Mouse (Mus musculus): ENCODE results near the gene Cmtm5. TPM values are rescaled to one million over a fixed set of nuclear protein-coding genes. Genes with fewer than 3 reads are reported as not detected.
"Not testable (repeated sequence)": the region's sequence is repeated elsewhere in the genome, so short reads cannot be mapped to it uniquely, and the experiment has no call there.

The Cmtm5 gene
- polyA plus RNA-seq, 1 experiment: not detected

DNA sequence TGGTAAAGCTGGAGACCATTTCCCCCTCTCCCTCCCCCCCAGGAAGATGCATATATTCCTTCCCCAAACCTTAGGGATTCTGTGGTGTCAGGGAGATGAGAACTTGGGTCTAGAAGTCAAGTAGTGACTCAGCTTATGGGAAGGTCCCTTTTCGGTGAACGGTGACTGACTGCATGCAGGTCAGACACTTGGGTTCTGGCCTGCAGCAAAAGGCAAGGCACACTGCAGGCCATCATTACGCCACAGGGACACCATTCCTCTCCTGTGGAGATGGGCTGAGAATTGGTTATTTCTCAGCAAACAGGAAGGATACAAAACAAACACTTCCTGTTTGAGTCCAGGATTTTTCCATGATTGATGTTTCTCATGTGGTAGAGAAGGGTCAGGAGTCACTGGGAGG lies 23.1 kb downstream of the Cmtm5 start:
- Histone ChIP-seq H3K79me2 (ENCODE audit: control insufficient read depth, insufficient read depth) (no peaks in the 10 kb centered on the region), H3ac (ENCODE audit: control insufficient read depth, insufficient read length) (no peak overlapping the region), H3K36me3 (ENCODE audit: control insufficient read depth, insufficient read depth) (no peaks in the 10 kb centered on the region), H3K4me3 (no peak overlapping the region), H3K4me2 (ENCODE audit: low read depth) (no peak overlapping the region), H3K27me3 (ENCODE audit: control insufficient read depth, insufficient read depth, insufficient read length) (peaks cover 48% of the 10 kb centered on the region)
- TF ChIP-seq MAX (IDR thresholded peaks at IDR 0.05; ENCODE audit: low read depth) (no peak), REST (IDR thresholded peaks at IDR 0.05; ENCODE audit: insufficient read depth, insufficient read length) (no peak), SRF (IDR thresholded peaks at IDR 0.05; ENCODE audit: control insufficient read depth, insufficient read length, low read depth) (no peak)

DNA sequence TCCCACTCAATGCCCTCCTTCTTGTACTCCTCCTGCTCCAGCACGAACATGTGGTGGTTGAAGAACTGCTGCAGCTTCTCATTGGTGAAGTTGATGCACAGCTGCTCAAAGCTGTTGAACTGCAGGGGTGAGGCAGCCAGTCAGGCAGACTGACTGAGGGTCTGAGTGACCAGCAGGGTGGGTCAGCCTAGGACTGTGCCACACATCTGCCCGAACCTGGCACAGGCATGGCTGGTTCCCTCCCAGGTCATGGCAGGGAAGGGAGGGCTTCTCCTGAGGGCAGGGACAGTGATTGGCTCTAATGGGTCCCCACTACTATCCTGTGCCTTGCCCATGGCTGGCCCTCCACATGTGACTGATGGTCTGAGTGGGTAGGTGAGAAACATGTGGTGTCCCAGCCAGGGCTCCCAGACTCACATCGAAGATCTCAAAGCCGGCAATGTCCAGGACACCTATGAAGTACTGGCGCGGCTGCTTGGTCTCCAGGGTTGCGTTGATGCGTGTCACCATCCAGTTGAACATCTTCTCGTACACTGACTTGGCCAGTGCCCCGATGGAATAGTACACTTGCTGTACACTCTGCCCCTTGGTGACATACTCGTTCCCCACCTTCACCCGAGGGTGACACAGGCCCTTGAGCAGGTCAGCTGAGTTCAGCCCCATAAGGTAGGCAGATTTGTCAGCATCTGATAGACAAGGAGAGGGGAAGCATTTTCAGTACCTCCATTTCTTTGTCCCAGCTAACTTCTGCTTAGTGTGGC lies 24.0 kb downstream of the Cmtm5 start:
- not testable (repeated sequence) for H3ac ChIP-seq (ENCODE audit: control insufficient read depth, insufficient read length); H3K4me2 ChIP-seq (ENCODE audit: low read depth); H3K4me3 ChIP-seq; H3K36me3 ChIP-seq (ENCODE audit: control insufficient read depth, insufficient read depth); H3K79me2 ChIP-seq (ENCODE audit: control insufficient read depth, insufficient read depth)
- peaks cover 50% of the 10 kb centered on the region for H3K27me3 ChIP-seq (ENCODE audit: control insufficient read depth, insufficient read depth, insufficient read length)

DNA sequence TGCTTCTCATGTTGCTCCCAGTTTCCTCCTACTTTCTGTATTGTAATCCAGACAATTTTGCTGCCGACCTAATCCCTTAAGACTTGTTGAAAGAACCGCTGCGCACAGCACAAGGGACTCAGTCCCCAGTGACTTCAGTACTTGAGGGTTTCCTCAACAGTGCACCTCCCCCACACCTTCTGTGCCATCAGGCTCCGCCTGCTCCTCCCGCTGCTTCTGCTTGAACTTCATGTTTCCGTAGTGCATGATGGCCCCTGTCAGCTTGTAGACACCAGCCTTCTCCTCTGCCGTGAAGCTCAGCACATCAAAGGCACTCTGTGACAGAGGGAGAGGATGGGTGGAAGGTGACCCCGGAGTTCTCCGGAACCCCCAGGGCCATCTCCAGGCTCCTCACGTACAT lies 24.7 kb downstream of the Cmtm5 start:
- no peak overlapping the region for H3ac ChIP-seq (ENCODE audit: control insufficient read depth, insufficient read length)
- no peaks in the 10 kb centered on the region for H3K36me3 ChIP-seq (ENCODE audit: control insufficient read depth, insufficient read depth)
- peaks cover 52% of the 10 kb centered on the region for H3K27me3 ChIP-seq (ENCODE audit: control insufficient read depth, insufficient read depth, insufficient read length)
- no peak overlapping the region for H3K4me3 ChIP-seq
- H3K79me2 ChIP-seq (ENCODE audit: control insufficient read depth, insufficient read depth): no peaks in the 10 kb centered on the region
- TF ChIP-seq POLR2A (IDR thresholded peaks at IDR 0.05; ENCODE audit: insufficient read length, low read depth): no peak
- TF ChIP-seq SRF (IDR thresholded peaks at IDR 0.05; ENCODE audit: control insufficient read depth, insufficient read length, low read depth): no peak
- no peak overlapping the region for H3K4me2 ChIP-seq (ENCODE audit: low read depth)

DNA sequence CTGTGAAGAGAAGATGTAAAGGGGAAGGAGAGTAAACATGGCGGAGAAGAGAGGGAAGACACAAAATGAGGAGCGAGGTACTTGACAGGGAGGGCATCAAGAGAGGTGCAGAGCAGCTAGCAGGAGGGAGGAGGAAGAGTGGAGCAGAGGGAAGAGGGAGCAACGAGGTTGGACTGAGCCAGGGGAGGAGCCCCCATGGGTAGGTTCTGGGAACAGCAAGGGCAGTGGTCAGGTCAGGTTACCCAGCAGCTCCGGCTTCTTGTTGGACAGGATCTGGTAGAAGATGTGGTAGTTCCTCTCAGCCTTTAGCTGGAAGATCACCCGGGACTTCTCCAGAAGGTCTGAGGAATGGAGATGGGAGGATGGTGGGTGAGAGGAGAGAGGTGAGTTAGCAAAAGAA lies 25.4 kb downstream of the Cmtm5 start:
- Histone ChIP-seq H3K27me3 (ENCODE audit: control insufficient read depth, insufficient read depth, insufficient read length) (peaks cover 54% of the 10 kb centered on the region), H3K79me2 (ENCODE audit: control insufficient read depth, insufficient read depth) (no peaks in the 10 kb centered on the region), H3ac (ENCODE audit: control insufficient read depth, insufficient read length) (no peak overlapping the region), H3K36me3 (ENCODE audit: control insufficient read depth, insufficient read depth) (no peaks in the 10 kb centered on the region), H3K4me3 (no peak overlapping the region), H3K4me2 (ENCODE audit: low read depth) (no peak overlapping the region)
- TF ChIP-seq E2F4 (IDR thresholded peaks at IDR 0.05; ENCODE audit: insufficient read depth) (no peak), TCF12 (IDR thresholded peaks at IDR 0.05; ENCODE audit: insufficient read depth, poor library complexity, severe bottlenecking) (no peak), POLR2A (IDR thresholded peaks at IDR 0.05; ENCODE audit: insufficient read length, low read depth) (no peak), REST (IDR thresholded peaks at IDR 0.05; ENCODE audit: insufficient read depth, insufficient read length) (no peak), MAX (IDR thresholded peaks at IDR 0.05; ENCODE audit: low read depth) (no peak), MYOG (IDR thresholded peaks at IDR 0.05; ENCODE audit: control insufficient read depth in 1 of 3, insufficient read depth in 1 of 3, insufficient read length in 2 of 3, low read depth in 2 of 3) (no peak), MYOD1 (IDR thresholded peaks at IDR 0.05; ENCODE audit: control insufficient read depth in 1 of 3, insufficient read length in 2 of 3, low read depth in 2 of 3) (no peak)

DNA sequence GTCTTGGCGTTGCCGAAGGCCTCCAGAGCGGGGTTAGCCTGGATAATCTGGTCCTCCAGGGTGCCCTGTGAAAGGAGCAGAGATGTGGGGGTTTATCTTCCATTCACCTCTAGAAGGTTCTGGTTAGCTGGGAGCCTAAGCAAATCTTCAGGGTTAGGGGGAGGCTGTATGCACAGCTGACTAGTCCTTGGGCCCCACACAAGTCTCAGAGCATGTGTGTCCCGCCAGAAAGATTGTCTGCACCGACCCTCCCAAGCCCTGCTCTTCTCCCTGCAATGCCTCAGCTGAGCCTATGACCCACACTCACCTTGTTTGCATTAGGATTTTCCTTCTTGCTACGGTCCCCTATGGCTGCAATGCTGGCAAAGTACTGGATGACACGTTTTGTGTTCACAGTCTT lies 26.7 kb downstream of the Cmtm5 start:
- no peaks in the 10 kb centered on the region for H3K79me2 ChIP-seq (ENCODE audit: control insufficient read depth, insufficient read depth)
- no peak overlapping the region for H3ac ChIP-seq (ENCODE audit: control insufficient read depth, insufficient read length)
- H3K4me2 ChIP-seq (ENCODE audit: low read depth): no peak overlapping the region
- no peak overlapping the region for H3K4me3 ChIP-seq
- no peaks in the 10 kb centered on the region for H3K36me3 ChIP-seq (ENCODE audit: control insufficient read depth, insufficient read depth)
- TF ChIP-seq TCF3 (IDR thresholded peaks at IDR 0.05; ENCODE audit: insufficient read length, low read depth): no peak
- no peak for TF ChIP-seq USF1 (IDR thresholded peaks at IDR 0.05; ENCODE audit: low read depth)
- TF ChIP-seq REST (IDR thresholded peaks at IDR 0.05; ENCODE audit: insufficient read depth, insufficient read length): no peak
- TF ChIP-seq E2F4 (IDR thresholded peaks at IDR 0.05; ENCODE audit: insufficient read depth): no peak
- TF ChIP-seq MAX (IDR thresholded peaks at IDR 0.05; ENCODE audit: low read depth): no peak
- TF ChIP-seq CEBPB (IDR thresholded peaks at IDR 0.05; ENCODE audit: insufficient read depth, poor library complexity, severe bottlenecking): no peak
- TF ChIP-seq SRF (IDR thresholded peaks at IDR 0.05; ENCODE audit: control insufficient read depth, insufficient read length, low read depth): no peak
- TF ChIP-seq MYOG (IDR thresholded peaks at IDR 0.05; ENCODE audit: control insufficient read depth in 1 of 3, insufficient read depth in 1 of 3, insufficient read length in 2 of 3, low read depth in 2 of 3): no peak
- no peak for TF ChIP-seq POLR2AphosphoS2 (IDR thresholded peaks at IDR 0.05; ENCODE audit: insufficient read length, low read depth)
- no peak for TF ChIP-seq TCF12 (IDR thresholded peaks at IDR 0.05; ENCODE audit: insufficient read depth, poor library complexity, severe bottlenecking)
- no peak for TF ChIP-seq MYOD1 (IDR thresholded peaks at IDR 0.05; ENCODE audit: control insufficient read depth in 1 of 3, insufficient read length in 2 of 3, low read depth in 2 of 3)
- no peak for TF ChIP-seq POLR2A (IDR thresholded peaks at IDR 0.05; ENCODE audit: insufficient read length, low read depth)
- H3K27me3 ChIP-seq (ENCODE audit: control insufficient read depth, insufficient read depth, insufficient read length): peaks cover 59% of the 10 kb centered on the region

DNA sequence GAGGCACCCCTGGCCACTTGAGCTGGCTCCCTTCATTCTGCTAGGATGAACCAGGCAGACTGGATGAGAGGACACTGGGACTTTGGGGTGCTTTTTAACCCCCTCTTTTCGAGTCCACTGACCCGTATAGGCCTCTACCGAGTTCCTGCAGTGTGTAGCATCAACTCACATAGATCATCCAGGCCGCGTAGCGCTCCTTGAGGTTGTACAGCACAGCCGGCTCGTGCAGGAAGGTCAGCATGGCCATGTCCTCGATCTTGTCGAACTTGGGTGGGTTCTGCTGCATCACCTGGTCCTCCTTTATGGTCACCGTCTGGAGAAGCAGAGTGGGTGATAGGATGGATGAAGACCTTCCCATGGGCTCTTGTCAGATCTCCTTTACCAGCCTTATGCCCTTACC lies 27.7 kb downstream of the Cmtm5 start:
- no peak for TF ChIP-seq USF1 (IDR thresholded peaks at IDR 0.05; ENCODE audit: low read depth)
- TF ChIP-seq TCF12 (IDR thresholded peaks at IDR 0.05; ENCODE audit: insufficient read depth, poor library complexity, severe bottlenecking): no peak
- no peak for TF ChIP-seq TCF3 (IDR thresholded peaks at IDR 0.05; ENCODE audit: insufficient read length, low read depth)
- Histone ChIP-seq H3K4me2 (ENCODE audit: low read depth) (no peak overlapping the region), H3K27me3 (ENCODE audit: control insufficient read depth, insufficient read depth, insufficient read length) (peaks cover 54% of the 10 kb centered on the region), H3K36me3 (ENCODE audit: control insufficient read depth, insufficient read depth) (no peaks in the 10 kb centered on the region), H3K79me2 (ENCODE audit: control insufficient read depth, insufficient read depth) (no peaks in the 10 kb centered on the region), H3K4me3 (no peak overlapping the region), H3ac (ENCODE audit: control insufficient read depth, insufficient read length) (no peak overlapping the region)
